Mouse (Mus musculus): Measurements from ENCODE around the gene Rtkn2.
A peak's percentile ranks its signal among the peaks of the same experiment; 100 is the strongest.
"Not testable (repeated sequence)": the region's sequence is repeated elsewhere in the genome, so short reads cannot be mapped to it uniquely, and the experiment has no call there.

Gene Rtkn2

GRCm38 (mm10) chr10:68075181-68075580 lies 95.8 kb downstream of the Rtkn2 start:
- no peak for DNase-seq (ENCODE audit: low read depth)

GRCm38 (mm10) chr10:68078708-68079107 lies 99.3 kb downstream of the Rtkn2 start:
- DNase-seq (ENCODE audit: low read depth), result no peak

GRCm38 (mm10) chr10:68079910-68080670 lies 100.7 kb downstream of the Rtkn2 start:
- DNase-seq (ENCODE audit: low read depth), result no peak

GRCm38 (mm10) chr10:68081712-68082111 lies 102.3 kb downstream of the Rtkn2 start:
- DNase-seq (ENCODE audit: low read depth), result no peak

GRCm38 (mm10) chr10:68085574-68085973 lies 106.2 kb downstream of the Rtkn2 start:
- no peak for DNase-seq (ENCODE audit: low read depth)

- peak; percentile 32 for DNase-seq (ENCODE audit: low read depth)
These were observed 107.6 kb downstream of the Rtkn2 start for GRCm38 (mm10) chr10:68086973-68087372.

- DNase-seq (ENCODE audit: low read depth), result peak; percentile 40
These were observed 108.4 kb downstream of the Rtkn2 start for GRCm38 (mm10) chr10:68087722-68088121.

GRCm38 (mm10) chr10:68089435-68090196 lies 110.2 kb downstream of the Rtkn2 start:
- peak; percentile 50 for DNase-seq (ENCODE audit: low read depth)

GRCm38 (mm10) chr10:68090197-68090535 lies 110.8 kb downstream of the Rtkn2 start:
- DNase-seq (ENCODE audit: low read depth), result peak; percentile 94

GRCm38 (mm10) chr10:68090544-68090943 lies 111.2 kb downstream of the Rtkn2 start:
- peak; percentile 53 for DNase-seq (ENCODE audit: low read depth)

- DNase-seq (ENCODE audit: low read depth), result no peak
These were observed 111.6 kb downstream of the Rtkn2 start for GRCm38 (mm10) chr10:68091011-68091410.

GRCm38 (mm10) chr10:68091840-68092239 lies 112.5 kb downstream of the Rtkn2 start:
- DNase-seq (ENCODE audit: low read depth), result peak; percentile 50

GRCm38 (mm10) chr10:68093496-68093895 lies 114.1 kb downstream of the Rtkn2 start:
- DNase-seq (ENCODE audit: low read depth), result no peak

- no peak for DNase-seq (ENCODE audit: low read depth)
These were observed 115.8 kb downstream of the Rtkn2 start for GRCm38 (mm10) chr10:68095136-68095535.

- no peak for DNase-seq (ENCODE audit: low read depth)
These were observed 117.0 kb downstream of the Rtkn2 start for GRCm38 (mm10) chr10:68096395-68096794.

- no peak for DNase-seq (ENCODE audit: low read depth)
These were observed 118.7 kb downstream of the Rtkn2 start for GRCm38 (mm10) chr10:68097821-68098675.

- DNase-seq (ENCODE audit: low read depth), result not testable (repeated sequence)
These were observed 120.4 kb downstream of the Rtkn2 start for GRCm38 (mm10) chr10:68099801-68100200.

GRCm38 (mm10) chr10:68100506-68100905 lies 121.1 kb downstream of the Rtkn2 start:
- DNase-seq (ENCODE audit: low read depth), result no peak

- DNase-seq (ENCODE audit: low read depth), result no peak
These were observed 121.9 kb downstream of the Rtkn2 start for GRCm38 (mm10) chr10:68101251-68101650.

GRCm38 (mm10) chr10:68102566-68102965 lies 123.2 kb downstream of the Rtkn2 start:
- DNase-seq (ENCODE audit: low read depth), result no peak

- no peak for DNase-seq (ENCODE audit: low read depth)
These were observed 123.9 kb downstream of the Rtkn2 start for GRCm38 (mm10) chr10:68103078-68103855.

- DNase-seq (ENCODE audit: low read depth), result peak; percentile 64
These were observed 124.6 kb downstream of the Rtkn2 start for GRCm38 (mm10) chr10:68103988-68104387.
